Mouse (Mus musculus) megakaryocyte-erythroid progenitor cell, adult 5-6 weeks (primary cell): ENCODE results near the gene Olfr1195. TPM values are rescaled to one million over a fixed set of nuclear protein-coding genes. Genes with fewer than 3 reads are reported as not detected.
"Not testable (repeated sequence)": the region's sequence is repeated elsewhere in the genome, so short reads cannot be mapped to it uniquely, and the experiment has no call there.

Experiments used
- ATAC-seq: replicated peaks from 2 replicates; pipeline ENCODE4 v1.8.0; 2016; ENCODE audit warnings: mild to moderate bottlenecking, inconsistent platforms; ENCODE audit not compliant: severe bottlenecking, poor library complexity, low FRiP score, low TSS enrichment
- total RNA-seq, 2 experiments: library from RNA; stranded (forward) in 1 of 2; stranded (reverse) in 1 of 2; fragments of 200-1000, 215-1000 nt in 1 of 2; fragments of >200 nt in 1 of 2; fragmentation: Nextera tagmentation in 1 of 2; gene quantifications; 2 replicates each; pipeline ENCODE4 v1.2.3; 2014 to 2017

Olfr1195 gene
- not detected in 2 replicates for total RNA-seq (2014; fragmentation: Nextera tagmentation)
- not detected in 2 replicates for total RNA-seq (2017)

DNA sequence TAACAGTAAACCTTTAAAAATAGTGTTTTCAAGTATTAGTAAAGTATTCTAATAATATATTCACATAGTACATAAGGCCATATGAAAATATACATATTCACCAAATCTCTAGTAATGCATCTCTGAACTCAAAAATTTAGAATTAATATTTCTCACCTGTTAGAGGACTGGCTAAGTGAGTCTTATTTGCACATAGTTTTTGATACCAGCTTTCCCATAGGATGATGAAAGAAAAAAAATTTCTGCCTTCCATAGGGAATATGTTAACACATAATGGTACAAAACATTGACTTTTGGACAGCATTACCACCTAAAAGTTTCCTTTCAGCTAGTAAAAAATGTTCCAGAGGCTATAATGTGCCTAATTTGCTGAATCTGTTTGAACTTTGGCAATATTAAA, at the start of gene Olfr1195:
Gene Olfr1195 (minus strand): TSS at position 101 of the 400 bp plus-strand sequence.
- no peak for ATAC-seq

DNA sequence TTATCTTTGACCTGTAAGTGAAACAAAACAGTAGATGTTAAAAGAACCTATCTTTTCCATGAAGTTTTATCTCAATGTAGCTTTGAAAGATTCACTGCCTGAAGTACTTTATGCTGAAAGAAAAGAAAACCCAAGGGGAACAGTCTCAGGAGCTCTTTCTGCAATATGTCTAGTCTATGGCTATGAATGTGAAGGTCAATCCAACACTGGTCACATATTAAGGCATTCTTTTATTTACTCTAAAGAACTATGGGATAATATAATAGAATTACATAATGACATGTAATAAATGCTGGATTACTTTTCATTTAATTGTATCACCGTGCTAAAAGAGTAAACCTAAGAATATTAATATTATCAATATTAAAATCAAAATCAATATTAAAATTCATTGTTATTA, 43.3 kb upstream of the Olfr1195 start, which contains the start of gene Olfr1197:
Gene Olfr1197 (minus strand): TSS at position 101 of the 400 bp plus-strand sequence.
- no peak for ATAC-seq

DNA sequence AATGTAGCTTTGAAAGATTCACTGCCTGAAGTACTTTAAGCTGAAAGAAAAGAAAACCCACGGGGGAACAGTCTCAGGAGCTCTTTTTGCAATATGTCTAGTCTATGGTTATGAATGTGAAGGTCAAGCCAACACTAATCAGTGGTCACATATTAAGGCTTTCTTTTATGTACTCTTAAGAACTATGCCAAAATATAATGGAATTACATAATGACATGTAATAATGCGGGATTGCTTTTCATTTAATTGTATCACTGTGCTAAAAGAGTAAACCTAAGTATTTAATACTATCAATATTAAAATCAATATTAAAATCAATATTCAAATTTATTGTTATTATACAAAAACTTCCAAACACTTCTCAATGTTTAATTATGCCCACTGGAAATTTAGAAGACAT, 15.5 kb upstream of the Olfr1195 start, which contains the start of gene Olfr1196:
Gene Olfr1196 (minus strand): TSS at position 101 of the 400 bp plus-strand sequence.
- no peak for ATAC-seq

DNA sequence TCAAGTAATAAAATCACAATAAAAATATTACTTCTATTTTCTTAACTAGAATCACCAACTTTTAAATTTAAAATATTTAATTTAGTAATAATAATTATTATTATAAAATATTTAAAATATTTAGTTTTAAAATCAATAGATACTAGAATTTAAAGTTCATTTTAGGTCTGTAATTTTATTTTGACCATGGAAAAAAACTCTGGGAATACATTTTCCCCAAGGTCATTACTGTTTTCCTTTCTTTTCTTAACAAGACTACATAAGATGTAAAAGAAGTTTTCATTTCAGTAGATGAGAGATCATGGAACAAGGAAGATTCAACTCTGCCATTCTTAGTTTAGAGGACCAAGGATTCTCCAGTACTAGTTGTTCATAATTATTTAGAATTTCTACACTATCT, 13.7 kb downstream of the Olfr1195 start, which contains the start of gene Olfr1193:
Gene Olfr1193 (plus strand): TSS at position 301 of the 400 bp plus-strand sequence.
- not testable (repeated sequence) for ATAC-seq

DNA sequence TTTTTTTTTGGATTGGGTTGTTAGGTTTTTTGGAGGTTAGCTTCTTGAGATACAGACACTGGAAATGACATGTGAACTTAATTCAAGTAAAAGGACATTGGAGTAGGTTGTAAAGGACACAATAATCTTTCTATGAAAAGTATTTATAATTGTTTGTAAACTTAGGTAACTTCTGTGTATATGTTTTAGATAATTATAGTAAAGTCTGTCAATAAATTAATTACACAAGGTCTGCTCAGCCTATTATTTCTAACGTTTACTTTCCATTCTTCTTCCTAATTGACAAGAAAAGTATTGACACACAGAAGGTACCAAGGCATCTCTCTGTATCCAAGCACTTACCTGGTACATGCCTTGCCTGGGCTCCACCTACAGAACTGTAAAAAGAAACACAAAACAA, 40.8 kb downstream of the Olfr1195 start, which contains the start of gene Olfr1192-ps1:
Gene Olfr1192-ps1 (plus strand): TSS at position 301 of the 400 bp plus-strand sequence.
- ATAC-seq, result no peak

DNA sequence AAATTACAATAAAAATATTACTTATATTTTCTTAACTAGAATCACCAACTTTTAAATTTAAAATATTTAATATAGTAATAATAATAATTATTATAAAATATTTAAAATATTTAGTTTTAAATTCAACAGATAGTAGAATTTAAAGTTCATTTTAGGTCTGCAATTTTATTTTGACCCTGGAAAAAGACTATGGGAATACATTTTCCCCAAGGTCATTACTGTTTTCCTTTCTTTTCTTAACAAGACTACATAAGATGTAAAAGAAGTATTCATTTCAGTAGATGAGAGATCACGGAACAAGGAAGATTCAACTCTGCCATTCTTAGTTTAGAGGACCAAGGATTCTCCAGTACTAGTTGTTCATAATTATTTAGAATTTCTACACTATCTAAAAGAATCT, 48.7 kb downstream of the Olfr1195 start, which contains the start of gene Olfr1191-ps1:
Gene Olfr1191-ps1 (plus strand): TSS at position 301 of the 400 bp plus-strand sequence.
- not testable (repeated sequence) for ATAC-seq

Other genes with a start within 250 kb of the Olfr1195 start
- gene Gm13757, start 240.1 kb downstream of the Olfr1195 start, total RNA-seq (2014; fragmentation: Nextera tagmentation), result not detected in 2 replicates
- gene Gm13757, start 240.1 kb downstream of the Olfr1195 start, total RNA-seq (2017), result not detected in 2 replicates
- gene Olfr1183, start 234.3 kb downstream of the Olfr1195 start, total RNA-seq (2014; fragmentation: Nextera tagmentation), result not detected in 2 replicates
- gene Olfr1183, start 234.3 kb downstream of the Olfr1195 start, total RNA-seq (2017), result not detected in 2 replicates
- not detected in 2 replicates for gene Olfr1184, start 205.6 kb downstream of the Olfr1195 start, total RNA-seq (2014; fragmentation: Nextera tagmentation)
- gene Olfr1184, start 205.6 kb downstream of the Olfr1195 start, total RNA-seq (2017), result not detected in 2 replicates
- not detected in 2 replicates for gene Olfr1185-ps1, start 195.9 kb downstream of the Olfr1195 start, total RNA-seq (2014; fragmentation: Nextera tagmentation)
- not detected in 2 replicates for gene Olfr1185-ps1, start 195.9 kb downstream of the Olfr1195 start, total RNA-seq (2017)
- not detected in 2 replicates for gene Olfr1186, start 170.6 kb downstream of the Olfr1195 start, total RNA-seq (2014; fragmentation: Nextera tagmentation)
- gene Olfr1186, start 170.6 kb downstream of the Olfr1195 start, total RNA-seq (2017), result not detected in 2 replicates
- not detected in 2 replicates for gene Olfr1188, start 132.3 kb downstream of the Olfr1195 start, total RNA-seq (2014; fragmentation: Nextera tagmentation)
- not detected in 2 replicates for gene Olfr1188, start 132.3 kb downstream of the Olfr1195 start, total RNA-seq (2017)
- not detected in 2 replicates for gene Olfr1189, start 102.7 kb downstream of the Olfr1195 start, total RNA-seq (2014; fragmentation: Nextera tagmentation)
- gene Olfr1189, start 102.7 kb downstream of the Olfr1195 start, total RNA-seq (2017), result not detected in 2 replicates
- not detected in 2 replicates for gene Olfr1191-ps1, start 48.6 kb downstream of the Olfr1195 start, total RNA-seq (2014; fragmentation: Nextera tagmentation)
- not detected in 2 replicates for gene Olfr1191-ps1, start 48.6 kb downstream of the Olfr1195 start, total RNA-seq (2017)
- gene Olfr1192-ps1, start 40.7 kb downstream of the Olfr1195 start, total RNA-seq (2014; fragmentation: Nextera tagmentation), result not detected in 2 replicates
- gene Olfr1192-ps1, start 40.7 kb downstream of the Olfr1195 start, total RNA-seq (2017), result not detected in 2 replicates
- gene Olfr1193, start 13.6 kb downstream of the Olfr1195 start, total RNA-seq (2014; fragmentation: Nextera tagmentation), result not detected in 2 replicates
- gene Olfr1193, start 13.6 kb downstream of the Olfr1195 start, total RNA-seq (2017), result not detected in 2 replicates
- not detected in 2 replicates for gene Olfr1196, start 15.4 kb upstream of the Olfr1195 start, total RNA-seq (2014; fragmentation: Nextera tagmentation)
- gene Olfr1196, start 15.4 kb upstream of the Olfr1195 start, total RNA-seq (2017), result not detected in 2 replicates
- not detected in 2 replicates for gene Olfr1197, start 43.2 kb upstream of the Olfr1195 start, total RNA-seq (2014; fragmentation: Nextera tagmentation)
- not detected in 2 replicates for gene Olfr1197, start 43.2 kb upstream of the Olfr1195 start, total RNA-seq (2017)
- not detected in 2 replicates for gene Olfr1198, start 62.2 kb upstream of the Olfr1195 start, total RNA-seq (2014; fragmentation: Nextera tagmentation)
- gene Olfr1198, start 62.2 kb upstream of the Olfr1195 start, total RNA-seq (2017), result not detected in 2 replicates
- gene Olfr1199, start 71.3 kb upstream of the Olfr1195 start, total RNA-seq (2014; fragmentation: Nextera tagmentation), result not detected in 2 replicates
- not detected in 2 replicates for gene Olfr1199, start 71.3 kb upstream of the Olfr1195 start, total RNA-seq (2017)
- not detected in 2 replicates for gene Olfr1200, start 81.3 kb upstream of the Olfr1195 start, total RNA-seq (2014; fragmentation: Nextera tagmentation)
- not detected in 2 replicates for gene Olfr1200, start 81.3 kb upstream of the Olfr1195 start, total RNA-seq (2017)
- not detected in 2 replicates for gene Olfr1201, start 103.8 kb upstream of the Olfr1195 start, total RNA-seq (2014; fragmentation: Nextera tagmentation)
- not detected in 2 replicates for gene Olfr1201, start 103.8 kb upstream of the Olfr1195 start, total RNA-seq (2017)
- gene Olfr1202, start 125.3 kb upstream of the Olfr1195 start, total RNA-seq (2014; fragmentation: Nextera tagmentation), result not detected in 2 replicates
- not detected in 2 replicates for gene Olfr1202, start 125.3 kb upstream of the Olfr1195 start, total RNA-seq (2017)
- not detected in 2 replicates for gene Olfr1205, start 140.6 kb upstream of the Olfr1195 start, total RNA-seq (2014; fragmentation: Nextera tagmentation)
- not detected in 2 replicates for gene Olfr1205, start 140.6 kb upstream of the Olfr1195 start, total RNA-seq (2017)
- gene Olfr1204, start 160.1 kb upstream of the Olfr1195 start, total RNA-seq (2014; fragmentation: Nextera tagmentation), result not detected in 2 replicates
- not detected in 2 replicates for gene Olfr1204, start 160.1 kb upstream of the Olfr1195 start, total RNA-seq (2017)
- gene Olfr1206, start 174.0 kb upstream of the Olfr1195 start, total RNA-seq (2014; fragmentation: Nextera tagmentation), result not detected in 2 replicates
- gene Olfr1206, start 174.0 kb upstream of the Olfr1195 start, total RNA-seq (2017), result not detected in 2 replicates
- gene Olfr1208, start 213.1 kb upstream of the Olfr1195 start, total RNA-seq (2014; fragmentation: Nextera tagmentation), result not detected in 2 replicates
- not detected in 2 replicates for gene Olfr1208, start 213.1 kb upstream of the Olfr1195 start, total RNA-seq (2017)
- gene Olfr1209, start 226.0 kb upstream of the Olfr1195 start, total RNA-seq (2014; fragmentation: Nextera tagmentation), result not detected in 2 replicates
- not detected in 2 replicates for gene Olfr1209, start 226.0 kb upstream of the Olfr1195 start, total RNA-seq (2017)
- not detected in 2 replicates for gene Olfr1211, start 248.9 kb upstream of the Olfr1195 start, total RNA-seq (2014; fragmentation: Nextera tagmentation)
- not detected in 2 replicates for gene Olfr1211, start 248.9 kb upstream of the Olfr1195 start, total RNA-seq (2017)